Mouse (Mus musculus): ENCODE measurements at regions not wholly inside any gene's neighbourhood (a gene's known extent, or its start where the extent isn't known, plus 50 kb on each side); places are given as distances from the start of the nearest gene placed in this dataset.

DNA sequence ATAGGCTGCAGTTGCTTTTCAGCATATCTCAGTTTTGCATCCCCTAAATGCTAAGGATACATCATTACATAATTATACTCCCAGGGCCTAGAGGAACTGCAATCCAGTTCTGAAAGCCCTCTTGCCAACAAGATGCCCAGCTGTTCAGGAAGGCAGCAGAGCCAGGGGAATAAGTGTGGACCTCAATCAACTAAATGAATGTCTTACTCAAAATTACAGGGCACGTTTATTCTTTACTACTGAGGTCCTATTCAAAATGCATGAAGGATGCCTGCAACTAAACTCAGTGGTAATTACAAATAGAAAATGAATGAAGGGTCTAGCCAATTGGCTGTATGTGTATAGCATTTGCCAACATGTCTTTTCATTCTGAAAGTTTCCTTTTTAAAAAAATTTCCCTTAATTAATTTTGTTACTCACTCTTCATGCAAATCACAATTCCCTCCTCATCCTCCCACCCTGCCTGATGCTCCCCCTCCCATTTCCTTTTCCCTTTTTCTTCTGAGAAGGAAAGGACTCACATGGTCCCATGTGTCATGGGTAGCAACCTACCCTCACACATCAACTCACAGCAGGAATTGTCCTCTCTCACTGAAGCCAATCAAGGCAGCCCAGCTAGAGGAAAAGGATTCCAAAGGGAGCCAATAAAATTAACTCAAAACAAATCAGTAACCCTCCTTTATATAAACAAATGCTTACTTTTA lies 86.9 kb upstream of the Ins1 start:
- DNase-seq: no peak

DNA sequence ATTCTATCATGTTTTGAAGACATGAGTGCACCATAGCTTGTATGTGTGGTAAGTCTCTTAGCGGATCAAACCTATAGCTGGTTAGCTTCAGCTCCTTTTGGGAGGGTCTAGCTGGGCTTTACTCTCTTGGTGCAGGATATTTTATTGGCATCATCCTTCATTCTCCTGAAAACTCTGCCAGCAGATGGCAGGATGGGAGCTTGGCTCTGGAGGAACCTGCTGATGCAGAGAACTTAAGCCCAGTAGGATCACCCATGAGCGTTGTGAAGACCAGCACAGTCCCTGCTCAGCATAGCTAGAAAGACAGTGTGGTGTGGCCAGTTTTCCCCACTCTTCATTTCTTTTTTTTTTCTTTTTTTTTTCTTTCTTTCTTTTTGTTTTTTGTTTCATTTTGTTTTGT lies 70.3 kb upstream of the Ins1 start:
- DNase-seq: peak; percentile 5

DNA sequence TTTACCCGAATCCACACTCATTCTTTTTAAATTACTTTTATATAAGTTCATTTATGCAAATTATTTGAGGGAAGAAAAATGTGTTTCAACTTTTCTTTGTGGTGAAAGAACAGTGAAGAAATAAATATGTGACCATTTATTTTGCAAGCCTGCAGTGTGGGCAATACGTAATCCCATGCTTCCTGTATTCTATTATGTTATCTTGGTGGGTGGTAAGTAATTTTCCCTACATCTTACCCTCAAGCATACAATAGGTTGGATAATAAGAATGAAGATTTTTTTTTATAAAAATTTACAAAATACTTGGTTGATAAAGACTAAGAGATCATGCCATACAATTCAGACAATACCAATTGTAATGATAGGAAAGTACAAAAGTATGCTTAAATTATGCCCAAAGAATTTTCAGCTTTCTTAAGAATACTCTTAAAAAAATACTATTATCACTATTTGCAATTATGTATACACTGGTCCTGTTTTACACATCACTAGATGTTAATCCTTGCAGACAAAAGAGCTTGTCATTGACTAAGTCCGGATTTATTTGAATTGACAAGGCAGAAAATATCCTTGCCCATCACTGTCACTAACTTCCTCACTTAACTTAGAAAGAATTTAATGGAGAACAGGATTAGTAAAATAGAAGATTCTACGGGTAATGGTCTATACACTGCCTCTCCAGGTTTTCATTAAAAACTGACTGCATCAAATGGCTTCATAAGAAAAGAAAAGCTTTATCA lies 64.4 kb upstream of the Ins1 start:
- no peak for DNase-seq

DNA sequence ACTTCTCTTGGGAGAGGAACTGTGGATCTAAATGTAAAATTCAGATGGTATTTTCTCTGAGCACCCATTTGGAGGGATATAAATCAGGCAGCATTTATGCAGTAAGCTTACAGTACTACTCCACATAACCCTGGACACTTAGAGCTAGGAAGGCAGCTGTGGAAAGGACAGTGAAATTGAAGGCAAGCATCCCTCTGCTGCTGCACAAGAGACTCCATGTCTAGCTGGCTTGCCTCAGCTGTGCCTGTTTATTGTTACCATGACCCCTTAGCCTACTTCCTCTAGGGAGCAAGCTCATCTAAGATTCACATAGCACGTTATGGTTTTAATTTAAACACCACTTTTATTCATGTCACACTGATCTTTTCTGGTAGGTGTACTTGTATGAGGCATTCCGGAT lies 56.4 kb upstream of the Ins1 start:
- no peak for DNase-seq
